Mouse (Mus musculus) urinary bladder, adult 18-20 months (tissue): ENCODE data around the gene Cped1.
A peak's percentile ranks its signal among the peaks of the same experiment; 100 is the strongest.

Source experiments
- DNase-seq, 2 experiments: peaks; one replicate each; pipeline ENCODE4 v3.0.0; 2022; ENCODE audit warnings: low spot score in 2 of 2, mixed read lengths in 2 of 2

Gene Cped1

GRCm38 (mm10) chr6:22000086-22000485 is 14.4 kb downstream of the Cped1 start:
- no peak for DNase-seq

GRCm38 (mm10) chr6:22000881-22001280 is 15.2 kb downstream of the Cped1 start:
- no peak for DNase-seq

- DNase-seq, result no peak
These were observed 15.7 kb downstream of the Cped1 start for GRCm38 (mm10) chr6:22001284-22001916.

GRCm38 (mm10) chr6:22002521-22003199 is 16.9 kb downstream of the Cped1 start:
- DNase-seq, result no peak

- peak in 1 of 2 experiments; percentile 61 for DNase-seq
These were observed 17.5 kb downstream of the Cped1 start for GRCm38 (mm10) chr6:22003200-22003587.

- DNase-seq, result no peak
These were observed 18.3 kb downstream of the Cped1 start for GRCm38 (mm10) chr6:22003959-22004543.

- DNase-seq, result no peak
These were observed 22.6 kb downstream of the Cped1 start for GRCm38 (mm10) chr6:22008346-22008745.

GRCm38 (mm10) chr6:22010258-22010657 is 24.5 kb downstream of the Cped1 start:
- DNase-seq, result no peak

GRCm38 (mm10) chr6:22010761-22011281 is 25.1 kb downstream of the Cped1 start:
- DNase-seq, result no peak

GRCm38 (mm10) chr6:22011546-22011945 is 25.8 kb downstream of the Cped1 start:
- DNase-seq, result no peak

GRCm38 (mm10) chr6:22012099-22012498 is 26.4 kb downstream of the Cped1 start:
- DNase-seq, result no peak

- DNase-seq, result no peak
These were observed 26.8 kb downstream of the Cped1 start for GRCm38 (mm10) chr6:22012501-22012900.

- DNase-seq, result no peak
These were observed 27.7 kb downstream of the Cped1 start for GRCm38 (mm10) chr6:22013394-22013793.

GRCm38 (mm10) chr6:22014291-22014911 is 28.7 kb downstream of the Cped1 start:
- DNase-seq, result no peak

GRCm38 (mm10) chr6:22017631-22018030 is 31.9 kb downstream of the Cped1 start:
- DNase-seq, result no peak

- no peak for DNase-seq
These were observed 33.2 kb downstream of the Cped1 start for GRCm38 (mm10) chr6:22018768-22019445.

- no peak for DNase-seq
These were observed 33.9 kb downstream of the Cped1 start for GRCm38 (mm10) chr6:22019637-22020036.

- DNase-seq, result no peak
These were observed 35.0 kb downstream of the Cped1 start for GRCm38 (mm10) chr6:22020696-22021095.

GRCm38 (mm10) chr6:22021315-22021714 is 35.6 kb downstream of the Cped1 start:
- no peak for DNase-seq

- no peak for DNase-seq
These were observed 38.5 kb downstream of the Cped1 start for GRCm38 (mm10) chr6:22024168-22024567.

- DNase-seq, result no peak
These were observed 40.1 kb downstream of the Cped1 start for GRCm38 (mm10) chr6:22025584-22026357.
